ENCODE assay signal across 12 mouse cellular contexts in the genomic region with DNA sequence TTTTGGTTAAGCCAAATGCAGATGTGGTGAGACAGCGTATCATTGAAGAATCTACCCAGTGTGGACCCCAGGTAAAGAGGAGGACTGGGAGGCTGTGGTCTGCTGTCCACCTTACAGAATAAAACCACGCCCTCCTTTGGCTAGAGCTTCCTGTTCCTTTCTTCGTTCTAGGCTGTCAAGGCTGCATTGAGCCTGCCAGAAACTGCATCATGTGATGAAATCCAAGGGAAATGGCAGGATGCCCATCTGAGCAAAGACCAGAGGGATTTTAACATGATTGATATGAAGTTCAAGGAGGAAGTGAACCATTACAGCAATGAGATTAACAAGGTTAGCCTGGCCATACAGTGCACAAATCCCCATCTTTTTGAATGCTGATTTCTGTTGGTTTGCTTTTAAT. TPM values are rescaled to one million over a fixed set of nuclear protein-coding genes. Genes with fewer than 3 reads are reported as not detected.
DNase-seq lines count a peak whose midpoint lies in the region; ATAC-seq and TF ChIP-seq lines count a peak whose summit lies in the region.
"Had no signal": no experiment of that assay in that cellular context is flagged by ENCODE, and none has a peak within 500 bp of the region (broad histone marks: within the 10 kb centered on the region; RNA-seq: fewer than 3 reads in every experiment).

No protein-coding gene starts in this region.

- no peaks in the 10 kb centered on the region for H3K9me3 ChIP-seq in limb, embryonic 10.5 days (replicated peaks)
- no peaks in the 10 kb centered on the region for H3K9me3 ChIP-seq in hindbrain, embryonic 16.5 days (ENCODE audit: control insufficient read depth, low read length)
- no peaks in the 10 kb centered on the region for H3K9me3 ChIP-seq in intestine, embryonic 16.5 days (ENCODE audit: control insufficient read depth, low read length)
- H3K9me3 ChIP-seq: heart, embryonic 13.5 days; liver, embryonic 15.5 days had no signal

- intact Hi-C loops in gastrocnemius, adult 2 months (cut with DNase I), result no loop called here

- no peaks in the 10 kb centered on the region for H3K4me1 ChIP-seq in limb, embryonic 10.5 days
- no peaks in the 10 kb centered on the region for H3K4me1 ChIP-seq in hindbrain, embryonic 16.5 days (ENCODE audit: control insufficient read depth, insufficient read depth, low read depth, low read length)
- H3K4me1 ChIP-seq in intestine, embryonic 16.5 days (ENCODE audit: control insufficient read depth, insufficient read depth, low read length), result no peaks in the 10 kb centered on the region

- no peak for TF ChIP-seq CTCF in gastrocnemius, adult 2 months (IDR thresholded peaks at IDR 0.05)

- 95% methylated on average over 3 of the region's 3 CpGs for WGBS in limb, embryonic 10.5 days
- 82% methylated on average over 3 of the region's 3 CpGs for WGBS in hindbrain, embryonic 16.5 days
- 80% methylated on average over 3 of the region's 3 CpGs for WGBS in intestine, embryonic 16.5 days

- peak overlapping the region; percentile 68 for H3K27ac ChIP-seq in gastrocnemius, adult 2 months
- no peak overlapping the region for H3K27ac ChIP-seq in limb, embryonic 10.5 days
- no peak overlapping the region for H3K27ac ChIP-seq in hindbrain, embryonic 16.5 days (ENCODE audit: low read depth, low read length)
- no peak overlapping the region for H3K27ac ChIP-seq in intestine, embryonic 16.5 days (ENCODE audit: low read length)
- H3K27ac ChIP-seq: heart, embryonic 13.5 days; liver, embryonic 15.5 days had no signal

- no peak overlapping the region for H3K9ac ChIP-seq in hindbrain, embryonic 16.5 days (ENCODE audit: low read depth, low read length)
- no peak overlapping the region for H3K9ac ChIP-seq in intestine, embryonic 16.5 days (ENCODE audit: low read depth, low read length)
- H3K9ac ChIP-seq: heart, embryonic 13.5 days; liver, embryonic 15.5 days had no signal

- DNase-seq in gastrocnemius, adult 2 months, result peak; percentile 48
- DNase-seq in gastrocnemius, postnatal 10 days, result no peak
- peak; percentile 80 for DNase-seq in 3T3-L1 (ENCODE audit: low read depth, low spot score)
- peak; percentile 48 to 71 for DNase-seq in adrenal gland, postnatal 4 days (ENCODE audit: low spot score in 2 of 2)
- peak; percentile 87 for DNase-seq in kidney, postnatal 25 days
- no peak for DNase-seq in limb, embryonic 10.5 days (ENCODE audit: low spot score)
- DNase-seq: cerebellum, adult 11 months had no signal

- H3K4me3 ChIP-seq in gastrocnemius, adult 2 months, result no peak overlapping the region
- H3K4me3 ChIP-seq in limb, embryonic 10.5 days, result no peak overlapping the region
- no peak overlapping the region for H3K4me3 ChIP-seq in hindbrain, embryonic 16.5 days (ENCODE audit: low read length)
- H3K4me3 ChIP-seq in intestine, embryonic 16.5 days (ENCODE audit: low read length), result no peak overlapping the region
- H3K4me3 ChIP-seq: heart, embryonic 13.5 days; liver, embryonic 15.5 days had no signal

- no peak for ATAC-seq in hindbrain, embryonic 16.5 days
- no peak for ATAC-seq in intestine, embryonic 16.5 days

- H3K4me2 ChIP-seq in hindbrain, embryonic 16.5 days (ENCODE audit: low read length), result no peak overlapping the region
- H3K4me2 ChIP-seq in intestine, embryonic 16.5 days (ENCODE audit: low read depth, low read length), result no peak overlapping the region
- H3K4me2 ChIP-seq: heart, embryonic 13.5 days; liver, embryonic 15.5 days had no signal

- no peaks in the 10 kb centered on the region for H3K27me3 ChIP-seq in limb, embryonic 10.5 days (ENCODE audit: low read depth, poor library complexity, severe bottlenecking)
- H3K27me3 ChIP-seq in hindbrain, embryonic 16.5 days (replicated peaks; ENCODE audit: control insufficient read depth, insufficient read depth, low read length), result no peaks in the 10 kb centered on the region
- no peaks in the 10 kb centered on the region for H3K27me3 ChIP-seq in intestine, embryonic 16.5 days (replicated peaks; ENCODE audit: control insufficient read depth, insufficient read depth, low read length)
- H3K27me3 ChIP-seq: CH12.LX; heart, embryonic 13.5 days; liver, embryonic 15.5 days had no signal

- peaks cover 92% of the 10 kb centered on the region for H3K36me3 ChIP-seq in limb, embryonic 10.5 days
- peaks cover 19% of the 10 kb centered on the region for H3K36me3 ChIP-seq in hindbrain, embryonic 16.5 days (ENCODE audit: control insufficient read depth, insufficient read depth, low read length)
- peaks cover 23% of the 10 kb centered on the region for H3K36me3 ChIP-seq in intestine, embryonic 16.5 days (ENCODE audit: control insufficient read depth, insufficient read depth, low read length)

RNA-seq across cellular contexts. Expression of a gene that starts 41.7 kb away (rescaled TPM):
- 10 to 100 TPM; 40.7 to 41.1 TPM for total RNA-seq in gastrocnemius, adult 2 months (2021)
- total RNA-seq in gastrocnemius, postnatal 10 days (2021), result 10 to 100 TPM; 32.8 to 35.7 TPM
- total RNA-seq in adrenal gland, postnatal 4 days (2021), result 10 to 100 TPM; 79.4 to 82.1 TPM
- 42.0 and 48.5 TPM in 2 replicates for polyA plus RNA-seq in limb, embryonic 10.5 days (2016; fragmentation: Nextera tagmentation; extraction: Ambion mirVana)
- 17.9 and 18.3 TPM in 2 replicates for polyA plus RNA-seq in hindbrain, embryonic 16.5 days (2015; fragmentation: Nextera tagmentation; extraction: Ambion mirVana)
- polyA plus RNA-seq in intestine, embryonic 16.5 days (2015; fragmentation: Nextera tagmentation; extraction: Ambion mirVana), result 21.9 and 22.9 TPM in 2 replicates

RNA-seq across cellular contexts. Expression of a gene that starts 42.0 kb away (rescaled TPM):
- 10 to 100 TPM; 60.3 to 84.9 TPM for total RNA-seq in gastrocnemius, adult 2 months (2021)
- total RNA-seq in gastrocnemius, postnatal 10 days (2021), result 10 to 100 TPM; 71.1 to 76.2 TPM
- 100 to 1,000 TPM; 130 to 134 TPM for total RNA-seq in adrenal gland, postnatal 4 days (2021)
- polyA plus RNA-seq in limb, embryonic 10.5 days (2016; fragmentation: Nextera tagmentation; extraction: Ambion mirVana), result 157 and 158 TPM in 2 replicates
- 72.9 and 83.9 TPM in 2 replicates for polyA plus RNA-seq in hindbrain, embryonic 16.5 days (2015; fragmentation: Nextera tagmentation; extraction: Ambion mirVana)
- polyA plus RNA-seq in intestine, embryonic 16.5 days (2015; fragmentation: Nextera tagmentation; extraction: Ambion mirVana), result 91.3 and 102 TPM in 2 replicates

Comparison
In these comparisons a context has a peak if more than half of its experiments do, and no peak if none do; other contexts are left out.
1. DNase-seq: peak in gastrocnemius, adult 2 months (single experiment), 3T3-L1 (single experiment), adrenal gland, postnatal 4 days (2 of 2) and kidney, postnatal 25 days (2 of 2); none in gastrocnemius, postnatal 10 days (single experiment) and limb, embryonic 10.5 days (single experiment).